Mouse (Mus musculus) thymus, adult 2 months (tissue): Measurements from ENCODE around the gene Zfp189.

Experiments
- CTCF ChIP-seq: fragments of 200-500 bp; IDR thresholded peaks from 2 replicates; pipeline ENCODE4 v1.5.1; 2012; ENCODE audit warnings: mild to moderate bottlenecking, control low read depth, low read length, moderate library complexity, borderline replicate concordance; ENCODE audit not compliant: control insufficient read depth, poor library complexity, insufficient read depth; ENCODE audit errors: extremely low read depth
- POLR2A ChIP-seq: fragments of 200-500 bp; IDR thresholded peaks from 2 replicates; pipeline ENCODE4 v1.6.1; 2012; ENCODE audit warnings: mild to moderate bottlenecking, low read length, control low read depth, moderate library complexity; ENCODE audit not compliant: control insufficient read depth, poor library complexity, insufficient read depth; ENCODE audit errors: extremely low read depth

- no peak for TF ChIP-seq CTCF
- TF ChIP-seq POLR2A = no peak
Measured at GRCm38 (mm10) chr4:49535675-49536294, 14.8 kb downstream of the Zfp189 start.
